Mouse (Mus musculus): Measurements from ENCODE around the gene Cth.

- TF ChIP-seq POLR2A (IDR thresholded peaks at IDR 0.05; ENCODE audit: extremely low read depth, insufficient read depth, low read length) = no peak
- no peak for TF ChIP-seq CTCF (IDR thresholded peaks at IDR 0.05; ENCODE audit: low read depth, low read length)
Observed at GRCm38 (mm10) chr3:157934301-157934823, 9.5 kb upstream of the Cth start.

All from liver, adult 2 months (tissue).